Mouse (Mus musculus) lung, postnatal 0 days (tissue): Measurements from ENCODE around the gene Zfp784. TPM values are rescaled to one million over a fixed set of nuclear protein-coding genes. Genes with fewer than 3 reads are reported as not detected.

Experiments used
- ATAC-seq: fragments of 200-750 bp; cut with Nextera tagmentation; 2 replicates; pipeline ENCODE4 v1.8.0; 2017; ENCODE audit warnings: moderate library complexity
- DNase-seq: peaks from one replicate; pipeline ENCODE4 v3.0.0-alpha.2; 2016; ENCODE audit warnings: low spot score
- H3K27ac ChIP-seq: fragments of 300-500 bp; sonication (generic); 2 replicates; pipeline ENCODE4 v1.5.1; 2014; ENCODE audit warnings: antibody characterized with exemption, mild to moderate bottlenecking, low read length, mixed read lengths
- H3K27me3 ChIP-seq: fragments of 300-500 bp; sonication (generic); replicated peaks from 2 replicates; pipeline ENCODE4 v1.6.1; 2014; ENCODE audit warnings: low read length, mixed read lengths; ENCODE audit not compliant: insufficient read depth
- H3K36me3 ChIP-seq: fragments of 300-500 bp; sonication (generic); 2 replicates; pipeline ENCODE4 v1.6.1; 2014; ENCODE audit warnings: low read length, mixed read lengths; ENCODE audit not compliant: insufficient read depth
- H3K4me1 ChIP-seq: fragments of 300-500 bp; sonication (generic); 2 replicates; pipeline ENCODE4 v1.6.1; 2014; ENCODE audit warnings: antibody characterized with exemption, low read depth, low read length, mixed read lengths; ENCODE audit not compliant: insufficient read depth
- H3K4me2 ChIP-seq: fragments of 300-500 bp; sonication (generic); replicated peaks from 2 replicates; pipeline ENCODE4 v1.6.1; 2014; ENCODE audit warnings: low read depth, mild to moderate bottlenecking, low read length, moderate library complexity, mixed read lengths
- H3K4me3 ChIP-seq: fragments of 300-500 bp; sonication (generic); 2 replicates; pipeline ENCODE4 v1.5.1; 2014; ENCODE audit warnings: low read depth, low read length
- H3K9ac ChIP-seq: fragments of 300-500 bp; sonication (generic); replicated peaks from 2 replicates; pipeline ENCODE4 v1.6.1; 2014; ENCODE audit warnings: low read depth, mild to moderate bottlenecking
- H3K9me3 ChIP-seq: fragments of 300-500 bp; sonication (generic); 2 replicates; pipeline ENCODE4 v1.6.1; 2016; ENCODE audit warnings: low read length, mixed read lengths
- CTCF ChIP-seq: IDR thresholded peaks from 2 replicates; pipeline ENCODE4 v1.5.1; 2016; ENCODE audit warnings: antibody characterized with exemption, mild to moderate bottlenecking
- EP300 ChIP-seq: IDR thresholded peaks from 2 replicates; pipeline ENCODE4 v1.6.1; 2016; ENCODE audit warnings: antibody characterized with exemption, mild to moderate bottlenecking, control low read depth
- WGBS: fragments of 180-500 bp; shearing (Covaris S2); extraction: QIAGEN DNeasy Blood & Tissue Kit; methylation state at CpG from one replicate; pipeline ENCODE4 v1.1.7; 2014; 5-methylcytosine and 5-hydroxymethylcytosine counted together
- polyA plus RNA-seq: library from polyadenylated mRNA; unstranded; fragments of >200 nt; fragmentation: Nextera tagmentation; extraction: Ambion mirVana; gene quantifications from 2 replicates; pipeline ENCODE4 v1.2.1, GENCODE M21; 2015

Zfp784 gene
- polyA plus RNA-seq, 1 experiment from 2014 or later, result 7.7 TPM

DNA sequence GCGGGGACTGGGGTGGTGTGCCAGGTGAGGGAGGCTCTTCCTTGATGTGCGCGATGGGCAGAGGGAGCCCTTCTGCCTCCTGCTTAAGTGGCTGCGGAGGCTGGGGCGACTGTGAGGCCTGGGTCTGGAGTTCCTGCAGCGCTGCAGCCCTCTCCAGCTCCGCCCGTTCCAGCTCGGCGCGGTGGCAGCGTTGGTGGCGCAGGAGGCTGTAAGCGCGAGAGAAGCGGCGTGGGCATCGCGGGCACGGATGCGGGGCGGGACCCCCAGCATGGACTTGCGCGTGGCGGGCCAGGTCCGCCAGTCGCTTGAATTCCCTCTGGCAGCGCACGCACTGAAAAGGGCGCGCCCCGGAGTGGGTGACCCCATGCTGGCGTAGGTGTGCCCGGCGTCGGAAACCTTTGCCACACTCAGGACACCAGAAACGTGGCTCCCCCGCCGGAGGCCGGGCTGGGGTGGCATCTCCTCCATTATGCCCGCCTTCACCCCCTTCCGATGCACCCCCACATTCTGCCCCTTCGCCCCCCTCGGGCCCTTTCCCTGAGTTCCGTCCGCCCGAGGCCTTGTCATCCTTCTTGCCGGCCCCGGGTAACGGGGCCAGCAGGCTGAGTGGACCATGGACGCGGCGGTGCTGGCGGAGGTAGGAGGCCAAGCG lies 44.8 kb downstream of the Zfp784 start:
- Histone ChIP-seq H3K27ac (no peak overlapping the region), H3K9me3 (no peaks in the 10 kb centered on the region), H3K27me3 (no peaks in the 10 kb centered on the region), H3K4me2 (0 out of 2 replicates have a peak overlapping the region, but pooled peaks have one; percentile 1), H3K4me3 (no peak overlapping the region), H3K36me3 (0 out of 2 replicates have a peak, but pooled peaks cover 3% of the 10 kb centered on the region), H3K9ac (no peak overlapping the region), H3K4me1 (peaks cover 9% of the 10 kb centered on the region)
- DNase-seq (peak; percentile 3), ATAC-seq (no peak)
- 60% methylated on average over 54 of the region's 55 CpGs for WGBS
- TF ChIP-seq CTCF (no peak), EP300 (no peak)

DNA sequence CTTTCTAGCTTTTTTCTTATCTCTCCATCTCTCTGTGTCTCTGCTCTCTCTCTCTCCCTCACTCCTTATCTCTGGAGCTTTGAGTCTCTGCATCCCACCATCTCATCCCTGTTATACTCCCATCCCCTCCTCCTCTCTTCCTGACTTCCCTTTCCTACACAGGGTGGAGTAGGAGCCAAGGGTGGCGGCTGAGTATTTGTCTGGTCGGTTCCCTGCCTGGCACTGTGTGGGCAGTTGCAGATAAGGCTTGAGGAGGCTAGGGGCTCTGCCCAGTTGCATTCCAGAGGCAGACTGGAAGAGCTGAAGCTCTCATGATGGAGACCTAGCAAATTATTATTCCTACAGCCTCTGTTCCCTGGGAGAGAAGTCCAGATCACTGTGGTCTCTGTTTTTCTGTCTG lies 50.0 kb downstream of the Zfp784 start:
- DNase-seq, result no peak
- Histone ChIP-seq H3K27ac (no peak overlapping the region), H3K4me1 (no peaks in the 10 kb centered on the region), H3K36me3 (no peaks in the 10 kb centered on the region), H3K9me3 (no peaks in the 10 kb centered on the region), H3K9ac (no peak overlapping the region), H3K4me3 (no peak overlapping the region), H3K27me3 (no peaks in the 10 kb centered on the region), H3K4me2 (no peak overlapping the region)
- TF ChIP-seq EP300, result no peak
- TF ChIP-seq CTCF, result no peak
- WGBS, result 17% methylated on average over 2 of the region's 2 CpGs
- peak; percentile 57; the same call in 1 of the 2 replicates for ATAC-seq

Other genes starting within 250 kb of the Zfp784 start
- 39.2 and 45.4 TPM in 2 replicates for gene Tmem238, start 248.8 kb downstream of the Zfp784 start, polyA plus RNA-seq
- 282 and 294 TPM in 2 replicates for gene Rpl28, start 245.6 kb downstream of the Zfp784 start, polyA plus RNA-seq
- 158 and 162 TPM in 2 replicates for gene Ube2s, start 225.9 kb downstream of the Zfp784 start, polyA plus RNA-seq
- gene Shisa7, start 193.8 kb downstream of the Zfp784 start, polyA plus RNA-seq, result 0.43 and 0.51 TPM in 2 replicates
- gene Isoc2b, start 168.2 kb downstream of the Zfp784 start, polyA plus RNA-seq, result 12.7 and 16.1 TPM in 2 replicates
- gene Isoc2a, start 161.3 kb downstream of the Zfp784 start, polyA plus RNA-seq, result 0.53 and 0.57 TPM in 2 replicates
- not detected in 2 replicates for gene Gm36210, start 131.9 kb downstream of the Zfp784 start, polyA plus RNA-seq
- 2.7 TPM in 2 replicates for gene Zfp628, start 123.2 kb downstream of the Zfp784 start, polyA plus RNA-seq
- gene Nat14, start 116.4 kb downstream of the Zfp784 start, polyA plus RNA-seq, result 1.1 and 2.3 TPM in 2 replicates
- gene Ssc5d, start 112.7 kb downstream of the Zfp784 start, polyA plus RNA-seq, result 1.4 and 1.7 TPM in 2 replicates
- 0.19 and 0.26 TPM in 2 replicates for gene Sbk2, start 74.0 kb downstream of the Zfp784 start, polyA plus RNA-seq
- 0.37 TPM in 2 replicates for gene Sbk3, start 67.3 kb downstream of the Zfp784 start, polyA plus RNA-seq
- 29.7 and 30.6 TPM in 2 replicates for gene Zfp579, start 42.3 kb downstream of the Zfp784 start, polyA plus RNA-seq
- 22.4 and 24.6 TPM in 2 replicates for gene Zfp524, start 24.0 kb downstream of the Zfp784 start, polyA plus RNA-seq
- gene Fiz1, start 23.7 kb downstream of the Zfp784 start, polyA plus RNA-seq, result 20.5 and 20.8 TPM in 2 replicates
- 2.1 and 4.4 TPM in 2 replicates for gene Gm44973, start 22.9 kb downstream of the Zfp784 start, polyA plus RNA-seq
- gene Zfp865, start 18.1 kb downstream of the Zfp784 start, polyA plus RNA-seq, result 3.4 and 3.8 TPM in 2 replicates
- 0.42 and 1.2 TPM in 2 replicates for gene Ccdc106, start 17.9 kb downstream of the Zfp784 start, polyA plus RNA-seq
- gene 4632433K11Rik, start 4.3 kb downstream of the Zfp784 start, polyA plus RNA-seq, result not detected in 2 replicates
- 25.7 and 30.4 TPM in 2 replicates for gene Zfp580, start 13.1 kb upstream of the Zfp784 start, polyA plus RNA-seq
- 42.0 and 46.1 TPM in 2 replicates for gene U2af2, start 23.7 kb upstream of the Zfp784 start, polyA plus RNA-seq
- 40.7 and 41.6 TPM in 2 replicates for gene Epn1, start 41.8 kb upstream of the Zfp784 start, polyA plus RNA-seq
- not detected in 2 replicates for gene Rfpl4, start 78.5 kb upstream of the Zfp784 start, polyA plus RNA-seq
- 0.52 and 0.88 TPM in 2 replicates for gene Rasl2-9, start 87.5 kb upstream of the Zfp784 start, polyA plus RNA-seq
- not detected in 2 replicates for gene Vmn1r55, start 111.2 kb upstream of the Zfp784 start, polyA plus RNA-seq
- not detected in 2 replicates for gene Vmn1r56, start 158.3 kb upstream of the Zfp784 start, polyA plus RNA-seq
- not detected in 2 replicates for gene Vmn1r57, start 180.0 kb upstream of the Zfp784 start, polyA plus RNA-seq